Mouse (Mus musculus) ES-E14 (cell line): ENCODE results near the gene Fzd5. TPM values are rescaled to one million over a fixed set of nuclear protein-coding genes. Genes with fewer than 3 reads are reported as not detected.

Source experiments
- DNase-seq: peaks from one replicate; pipeline ENCODE4 v3.0.0-alpha.2; 2013; ENCODE audit warnings: low read depth, low spot score
- H3K27ac ChIP-seq: 2 replicates; pipeline ENCODE4 v1.5.1; 2012; ENCODE audit warnings: low read depth, mild to moderate bottlenecking, low read length, moderate library complexity, mixed read lengths; ENCODE audit not compliant: poor library complexity, insufficient read depth, severe bottlenecking
- H3K36me3 ChIP-seq: 2 replicates; pipeline ENCODE4 v1.6.1; 2012; ENCODE audit warnings: mild to moderate bottlenecking, low read length, moderate library complexity, mixed read lengths; ENCODE audit not compliant: control insufficient read depth, poor library complexity, insufficient read depth, severe bottlenecking
- H3K4me1 ChIP-seq, 2 experiments: fragments of 150-350 bp in 1 of 2; sonication (generic) in 1 of 2; 2 replicates each; pipeline ENCODE4 v1.6.1; 2012; ENCODE audit warnings: low read length in 2 of 2, mild to moderate bottlenecking in 1 of 2, mixed read lengths in 1 of 2; ENCODE audit not compliant: control insufficient read depth in 2 of 2, insufficient read depth in 2 of 2, poor library complexity in 1 of 2
- H3K4me3 ChIP-seq, 2 experiments: fragments of 150-350 bp in 1 of 2; sonication (generic) in 1 of 2; 2 replicates each; pipeline ENCODE4 v1.5.1; 2012; ENCODE audit warnings: low read length in 2 of 2, low read depth in 1 of 2, mild to moderate bottlenecking in 1 of 2, mixed read lengths in 1 of 2; ENCODE audit not compliant: insufficient read depth in 1 of 2, poor library complexity in 1 of 2, severe bottlenecking in 1 of 2
- H3K9ac ChIP-seq: 2 replicates; pipeline ENCODE4 v1.6.1; 2012; ENCODE audit warnings: low read depth, mild to moderate bottlenecking, low read length, mixed read lengths; ENCODE audit not compliant: poor library complexity, insufficient read depth, severe bottlenecking
- H3K9me3 ChIP-seq: fragments of 150-350 bp; sonication (generic); 2 replicates; pipeline ENCODE4 v1.6.1; 2012; ENCODE audit warnings: low read depth, mild to moderate bottlenecking, low read length; ENCODE audit not compliant: control insufficient read depth, insufficient read depth
- CHD2 ChIP-seq: IDR thresholded peaks from 2 replicates; pipeline ENCODE4 v1.6.1; 2014; ENCODE audit warnings: mild to moderate bottlenecking, low read depth, low read length, inconsistent platforms
- HCFC1 ChIP-seq: IDR thresholded peaks from 2 replicates; pipeline ENCODE4 v1.6.1; 2012; ENCODE audit warnings: low read length, inconsistent platforms, borderline replicate concordance; ENCODE audit not compliant: insufficient read depth
- MAFK ChIP-seq: IDR thresholded peaks from 2 replicates; pipeline ENCODE4 v1.6.1; 2014; ENCODE audit warnings: mild to moderate bottlenecking, low read depth, low read length, inconsistent platforms; ENCODE audit not compliant: insufficient read depth
- ZC3H11A ChIP-seq: IDR thresholded peaks from 2 replicates; pipeline ENCODE4 v1.6.1; 2012; ENCODE audit warnings: low read depth, mild to moderate bottlenecking, inconsistent platforms, low read length, borderline replicate concordance
- ZNF384 ChIP-seq: IDR thresholded peaks from 2 replicates; pipeline ENCODE4 v1.6.1; 2012; ENCODE audit warnings: low read depth, low read length, inconsistent platforms
- in situ Hi-C, 2 experiments: fragments of 600-800 bp; cut with MboI; formaldehyde crosslinking; loops; one replicate each; pipeline ENCODE4 v1.15.1; 2025; ENCODE audit warnings: low sequenced_read_pairs in 2 of 2, inconsistent platforms in 1 of 2; ENCODE audit not compliant: unreplicated experiment in 2 of 2
- total RNA-seq: library from RNA; depleted of rRNA; stranded (reverse); fragments of 300-350 nt; gene quantifications from 2 replicates; pipeline ENCODE4 v1.2.3, GENCODE M21; 2012; rRNA removed

Fzd5 gene
- total RNA-seq = 84.7 and 142 TPM in 2 replicates

DNA sequence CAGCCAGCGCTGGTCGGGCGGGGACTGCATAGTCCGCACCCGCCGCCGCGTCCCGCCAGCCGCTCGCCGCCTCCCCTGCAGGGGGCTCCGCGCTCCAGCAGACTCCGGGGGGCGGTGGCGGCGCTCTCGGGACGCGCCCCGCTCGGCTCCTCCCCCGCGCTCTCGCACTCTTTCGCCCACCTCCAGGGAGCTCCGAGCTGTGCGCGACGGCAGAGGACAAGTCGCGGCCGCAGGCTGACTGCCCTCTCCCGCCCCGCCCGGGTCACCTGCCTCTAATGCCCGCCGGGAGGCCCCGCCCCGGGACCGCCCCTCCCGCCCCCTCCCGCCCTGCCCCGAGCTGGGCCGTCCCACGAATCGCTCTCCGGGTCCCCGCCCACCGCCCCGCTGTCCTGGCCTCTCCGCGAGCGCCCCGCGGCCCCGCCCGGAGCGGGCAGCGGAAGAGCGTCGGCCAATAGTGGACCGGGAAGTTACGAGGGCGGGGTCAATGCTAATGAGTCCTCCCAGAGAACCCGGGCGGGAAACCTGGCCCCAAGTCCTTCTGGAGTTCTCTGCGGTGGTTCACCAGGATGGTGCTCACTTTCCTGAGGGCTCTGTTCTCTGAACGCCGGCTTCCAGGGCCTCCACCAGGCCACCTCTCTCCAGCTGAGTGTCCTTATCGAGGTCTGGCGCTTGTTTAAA, at the start of gene Fzd5:
TSS of gene Fzd5 (minus strand) at position 250 of the 678 bp plus-strand sequence.
- Histone ChIP-seq H3K9me3 (no peaks in the 10 kb centered on the region), H3K4me1 (peaks cover 5 to 7% of the 10 kb centered on the region in 2 experiments; a peak in 3 of 4 replicates), H3K36me3 (peaks cover 24% of the 10 kb centered on the region), H3K27ac (peak within 1 kb of the TSS; percentile 73), H3K9ac (peak within 1 kb of the TSS; percentile 93), H3K4me3 (peak within 1 kb of the TSS; percentile 97 to 98)
- TF ChIP-seq ZNF384 = no peak
- TF ChIP-seq ZC3H11A = no peak
- no peak; the same call in none of the 2 replicates for TF ChIP-seq HCFC1
- in situ Hi-C loops = no loop called here
- DNase-seq = peak; percentile 92

DNA sequence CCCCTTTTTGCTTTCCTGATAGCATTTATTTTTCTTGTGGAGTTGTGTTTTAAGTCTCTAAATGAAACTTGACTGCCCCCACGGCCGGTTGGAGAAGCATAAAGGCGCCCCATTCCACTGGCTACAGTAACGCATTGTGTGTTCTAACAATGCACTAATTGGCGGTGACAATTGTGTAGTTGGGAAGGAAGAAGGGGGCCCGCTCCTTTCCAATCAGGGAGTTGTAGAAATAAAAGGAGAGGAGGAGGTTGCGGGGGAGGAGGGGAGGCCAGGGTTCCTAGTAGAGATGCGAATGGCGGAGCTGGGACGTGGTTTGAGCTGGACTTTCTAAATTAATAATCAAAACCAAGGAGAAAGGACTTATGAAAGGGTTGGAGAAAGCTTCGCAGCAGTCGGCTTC, 42.3 kb upstream of the Fzd5 start:
- H3K36me3 ChIP-seq = no peaks in the 10 kb centered on the region
- H3K4me1 ChIP-seq = peaks cover 0 to 2% of the 10 kb centered on the region in 2 experiments; a peak in 1 of 4 replicates
- H3K9me3 ChIP-seq = no peaks in the 10 kb centered on the region
- in situ Hi-C loops = no loop called here
- no peak overlapping the region for H3K9ac ChIP-seq
- peak overlapping the region in 1 of 2 experiments; percentile 31; a peak in 2 of 4 replicates for H3K4me3 ChIP-seq
- no peak overlapping the region for H3K27ac ChIP-seq
- peak; percentile 20 for DNase-seq
- TF ChIP-seq HCFC1 (no peak), MAFK (no peak), CHD2 (no peak), ZC3H11A (no peak)

DNA sequence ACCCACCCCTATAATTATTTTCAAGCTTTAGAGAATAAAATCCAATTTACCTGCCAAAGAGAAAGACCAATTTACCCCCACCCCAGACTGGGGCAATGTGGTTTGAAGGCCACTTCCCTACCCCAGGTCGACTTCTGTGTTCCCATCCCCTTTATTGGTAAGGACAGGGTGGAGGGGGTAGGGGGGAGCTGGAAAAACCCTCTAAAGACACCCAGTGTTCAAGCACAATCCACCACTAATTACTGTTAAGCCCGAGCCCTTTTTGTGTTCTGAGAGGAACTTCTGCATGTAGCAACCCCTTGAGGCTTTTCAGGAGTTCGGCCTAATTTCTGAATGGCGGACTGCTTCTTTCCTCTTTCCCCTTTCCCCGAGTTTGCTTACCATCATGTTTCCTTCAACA, 41.9 kb upstream of the Fzd5 start:
- Histone ChIP-seq H3K4me3 (peak overlapping the region in 1 of 2 experiments; percentile 31; a peak in 1 of 4 replicates), H3K27ac (no peak overlapping the region)
- TF ChIP-seq MAFK = no peak
- TF ChIP-seq HCFC1 = no peak
- no peak for TF ChIP-seq ZNF384
- no peak for TF ChIP-seq CHD2
- TF ChIP-seq ZC3H11A = no peak

GRCm38 (mm10) chr1:64773305-64773704, 35.8 kb upstream of the Fzd5 start:
- Histone ChIP-seq H3K9me3 (no peaks in the 10 kb centered on the region), H3K36me3 (no peaks in the 10 kb centered on the region), H3K4me3 (no peak overlapping the region), H3K9ac (no peak overlapping the region), H3K27ac (no peak overlapping the region), H3K4me1 (no peaks in the 10 kb centered on the region)
- DNase-seq = no peak
- in situ Hi-C loops = no loop called here
- TF ChIP-seq ZNF384 (no peak), HCFC1 (no peak), CHD2 (no peak), ZC3H11A (no peak), MAFK (no peak)

More for the DNA sequence above, 41.9 kb upstream of the Fzd5 start:
- Histone ChIP-seq H3K9ac (no peak overlapping the region), H3K36me3 (no peaks in the 10 kb centered on the region), H3K9me3 (no peaks in the 10 kb centered on the region), H3K4me1 (peaks cover 0 to 2% of the 10 kb centered on the region in 2 experiments; a peak in 1 of 4 replicates)
- DNase-seq = no peak
- in situ Hi-C loops = no loop called here
